Mouse (Mus musculus): ENCODE measurements around the gene Olfr286.

Olfr286 gene

GRCm38 (mm10) chr15:98234350-98234749, at the start of gene Olfr286:
TSS of gene Olfr286 (minus strand) at chr15:98234450.
- DNase-seq (ENCODE audit: low spot score), result no peak

- DNase-seq (ENCODE audit: low spot score), result no peak
Measured at GRCm38 (mm10) chr15:98257776-98258175, 23.5 kb upstream of the Olfr286 start.

GRCm38 (mm10) chr15:98257193-98257592, 22.9 kb upstream of the Olfr286 start, which contains the start of gene H1fnt:
TSS of gene H1fnt (minus strand) at chr15:98257293.
- DNase-seq (ENCODE audit: low spot score), result no peak

GRCm38 (mm10) chr15:98256271-98256670, 22.0 kb upstream of the Olfr286 start:
- no peak for DNase-seq (ENCODE audit: low spot score)

GRCm38 (mm10) chr15:98235442-98235841, 1.2 kb upstream of the Olfr286 start:
- no peak for DNase-seq (ENCODE audit: low spot score)

- no peak for DNase-seq (ENCODE audit: low spot score)
Measured at GRCm38 (mm10) chr15:98226096-98226495, 8.2 kb downstream of the Olfr286 start.

- no peak for DNase-seq (ENCODE audit: low spot score)
Measured at GRCm38 (mm10) chr15:98225610-98226009, 8.6 kb downstream of the Olfr286 start.

GRCm38 (mm10) chr15:98222377-98222776, 11.9 kb downstream of the Olfr286 start:
- DNase-seq (ENCODE audit: low spot score), result no peak

- no peak for DNase-seq (ENCODE audit: low spot score)
Measured at GRCm38 (mm10) chr15:98220877-98221276, 13.4 kb downstream of the Olfr286 start, which contains the start of the genes Gm44579 and Olfr287. TSS of gene Gm44579 (minus strand) at chr15:98220977. TSS of gene Olfr287 (minus strand) at chr15:98221056.

- no peak for DNase-seq (ENCODE audit: low spot score)
Measured at GRCm38 (mm10) chr15:98214130-98214529, 20.1 kb downstream of the Olfr286 start.

- DNase-seq (ENCODE audit: low spot score), result no peak
Measured at GRCm38 (mm10) chr15:98213336-98213870, 20.8 kb downstream of the Olfr286 start.

GRCm38 (mm10) chr15:98209676-98210075, 24.6 kb downstream of the Olfr286 start:
- DNase-seq (ENCODE audit: low spot score), result no peak

- no peak for DNase-seq (ENCODE audit: low spot score)
Measured at GRCm38 (mm10) chr15:98195442-98195841, 38.8 kb downstream of the Olfr286 start, which contains the start of gene Olfr288. TSS of gene Olfr288 (minus strand) at chr15:98195542.

GRCm38 (mm10) chr15:98184456-98184855, 49.8 kb downstream of the Olfr286 start:
- no peak for DNase-seq (ENCODE audit: low spot score)

GRCm38 (mm10) chr15:98181856-98182570, 52.2 kb downstream of the Olfr286 start:
- DNase-seq (ENCODE audit: low spot score), result no peak

- peak; percentile 91 for DNase-seq (ENCODE audit: low spot score)
Measured at GRCm38 (mm10) chr15:98181132-98181711, 53.0 kb downstream of the Olfr286 start.

GRCm38 (mm10) chr15:98180567-98181131, 53.6 kb downstream of the Olfr286 start:
- no peak for DNase-seq (ENCODE audit: low spot score)

GRCm38 (mm10) chr15:98177320-98177719, 56.9 kb downstream of the Olfr286 start:
- DNase-seq (ENCODE audit: low spot score), result no peak
